Mouse (Mus musculus): ENCODE measurements at regions not wholly inside any gene's neighbourhood (a gene's known extent, or its start where the extent isn't known, plus 50 kb on each side); places are given as distances from the start of the nearest gene placed in this dataset.

- H3K4me1 ChIP-seq (ENCODE audit: control insufficient read depth in 2 of 2, insufficient read depth in 2 of 2, low read length in 2 of 2, poor library complexity in 1 of 2): no peaks in the 10 kb centered on the region
- no peak for DNase-seq (ENCODE audit: low read depth, low spot score)
- no peak overlapping the region for H3K4me3 ChIP-seq (ENCODE audit: insufficient read depth in 1 of 2, low read depth in 1 of 2, low read length in 2 of 2, poor library complexity in 1 of 2, severe bottlenecking in 1 of 2)
- no peak overlapping the region for H3K27ac ChIP-seq (ENCODE audit: insufficient read depth, low read depth, low read length, poor library complexity, severe bottlenecking)
- H3K9me3 ChIP-seq (ENCODE audit: control insufficient read depth, insufficient read depth, low read depth, low read length): no peaks in the 10 kb centered on the region
- no peak overlapping the region for H3K9ac ChIP-seq (ENCODE audit: insufficient read depth, low read depth, low read length, poor library complexity, severe bottlenecking)
- in situ Hi-C loops (cut with MboI; ENCODE audit: low sequenced_read_pairs in 2 of 2, unreplicated experiment in 2 of 2): no loop called here
- TF ChIP-seq ZNF384 (IDR thresholded peaks at IDR 0.05; ENCODE audit: low read depth, low read length) (no peak), HCFC1 (IDR thresholded peaks at IDR 0.05; ENCODE audit: borderline replicate concordance, insufficient read depth, low read length) (no peak), ZC3H11A (IDR thresholded peaks at IDR 0.05; ENCODE audit: borderline replicate concordance, low read depth, low read length) (no peak), CHD2 (IDR thresholded peaks at IDR 0.05; ENCODE audit: low read depth, low read length) (no peak), MAFK (IDR thresholded peaks at IDR 0.05; ENCODE audit: insufficient read depth, low read depth, low read length) (no peak)
- H3K36me3 ChIP-seq (ENCODE audit: control insufficient read depth, insufficient read depth, low read length, poor library complexity, severe bottlenecking): no peaks in the 10 kb centered on the region
Measured at GRCm38 (mm10) chr8:80138481-80138880, 80.7 kb upstream of the Hhip start.

- H3K9me3 ChIP-seq (ENCODE audit: control insufficient read depth, insufficient read depth, low read depth, low read length): no peaks in the 10 kb centered on the region
- no peaks in the 10 kb centered on the region for H3K36me3 ChIP-seq (ENCODE audit: control insufficient read depth, insufficient read depth, low read length, poor library complexity, severe bottlenecking)
- peaks cover 0 to 2% of the 10 kb centered on the region in 2 experiments; a peak in 1 of 4 replicates for H3K4me1 ChIP-seq (ENCODE audit: control insufficient read depth in 2 of 2, insufficient read depth in 2 of 2, low read length in 2 of 2, poor library complexity in 1 of 2)
- TF ChIP-seq ZNF384 (IDR thresholded peaks at IDR 0.05; ENCODE audit: low read depth, low read length) (no peak), MAFK (IDR thresholded peaks at IDR 0.05; ENCODE audit: insufficient read depth, low read depth, low read length) (no peak), ZC3H11A (IDR thresholded peaks at IDR 0.05; ENCODE audit: borderline replicate concordance, low read depth, low read length) (no peak), CHD2 (IDR thresholded peaks at IDR 0.05; ENCODE audit: low read depth, low read length) (no peak)
- in situ Hi-C loops (cut with MboI; ENCODE audit: low sequenced_read_pairs in 2 of 2, unreplicated experiment in 2 of 2): no loop called here
- H3K4me3 ChIP-seq (ENCODE audit: insufficient read depth in 1 of 2, low read depth in 1 of 2, low read length in 2 of 2, poor library complexity in 1 of 2, severe bottlenecking in 1 of 2): no peak overlapping the region
- no peak overlapping the region for H3K27ac ChIP-seq (ENCODE audit: insufficient read depth, low read depth, low read length, poor library complexity, severe bottlenecking)
- H3K9ac ChIP-seq (ENCODE audit: insufficient read depth, low read depth, low read length, poor library complexity, severe bottlenecking): no peak overlapping the region
- DNase-seq (ENCODE audit: low read depth, low spot score): no peak
Measured at GRCm38 (mm10) chr8:80120378-80120965, 62.7 kb upstream of the Hhip start.

GRCm38 (mm10) chr8:80117328-80117727, 59.5 kb upstream of the Hhip start:
- H3K4me3 ChIP-seq (ENCODE audit: insufficient read depth in 1 of 2, low read depth in 1 of 2, low read length in 2 of 2, poor library complexity in 1 of 2, severe bottlenecking in 1 of 2): no peak overlapping the region
- no peak overlapping the region for H3K9ac ChIP-seq (ENCODE audit: insufficient read depth, low read depth, low read length, poor library complexity, severe bottlenecking)
- no peaks in the 10 kb centered on the region for H3K36me3 ChIP-seq (ENCODE audit: control insufficient read depth, insufficient read depth, low read length, poor library complexity, severe bottlenecking)
- TF ChIP-seq MAFK (IDR thresholded peaks at IDR 0.05; ENCODE audit: insufficient read depth, low read depth, low read length) (no peak), CHD2 (IDR thresholded peaks at IDR 0.05; ENCODE audit: low read depth, low read length) (no peak), HCFC1 (IDR thresholded peaks at IDR 0.05; ENCODE audit: borderline replicate concordance, insufficient read depth, low read length) (no peak), ZC3H11A (IDR thresholded peaks at IDR 0.05; ENCODE audit: borderline replicate concordance, low read depth, low read length) (no peak), ZNF384 (IDR thresholded peaks at IDR 0.05; ENCODE audit: low read depth, low read length) (no peak)
- H3K27ac ChIP-seq (ENCODE audit: insufficient read depth, low read depth, low read length, poor library complexity, severe bottlenecking): no peak overlapping the region
- DNase-seq (ENCODE audit: low read depth, low spot score): no peak
- in situ Hi-C loops (cut with MboI; ENCODE audit: low sequenced_read_pairs in 2 of 2, unreplicated experiment in 2 of 2): no loop called here
- no peaks in the 10 kb centered on the region for H3K9me3 ChIP-seq (ENCODE audit: control insufficient read depth, insufficient read depth, low read depth, low read length)
- H3K4me1 ChIP-seq (ENCODE audit: control insufficient read depth in 2 of 2, insufficient read depth in 2 of 2, low read length in 2 of 2, poor library complexity in 1 of 2): peaks cover 0 to 2% of the 10 kb centered on the region in 2 experiments; a peak in 1 of 4 replicates
